Mouse (Mus musculus) brain, embryonic 14.5 days (tissue): ENCODE data around the gene Mettl24.

Experiments
- CTCF ChIP-seq: fragments of 200-500 bp; IDR thresholded peaks from 2 replicates; pipeline ENCODE4 v1.5.1; 2012; ENCODE audit warnings: inconsistent platforms, mild to moderate bottlenecking, moderate library complexity, borderline replicate concordance; ENCODE audit not compliant: insufficient read depth, insufficient read length; ENCODE audit errors: extremely low read depth
- POLR2A ChIP-seq: fragments of 200-500 bp; IDR thresholded peaks from 2 replicates; pipeline ENCODE4 v1.6.1; 2012; ENCODE audit warnings: mild to moderate bottlenecking, inconsistent platforms, borderline replicate concordance; ENCODE audit not compliant: poor library complexity, insufficient read depth, insufficient read length, severe bottlenecking; ENCODE audit errors: extremely low read depth

- no peak for TF ChIP-seq CTCF
- TF ChIP-seq POLR2A, result no peak
These were observed 4.3 kb downstream of the Mettl24 start for GRCm38 (mm10) chr10:40687407-40687806.
